Mouse (Mus musculus): Measurements from ENCODE around the gene Fzr1. TPM values are rescaled to one million over a fixed set of nuclear protein-coding genes. Genes with fewer than 3 reads are reported as not detected.

Gene Fzr1
- polyA plus RNA-seq, 1 experiment from 2014 or later = 117 TPM

DNA sequence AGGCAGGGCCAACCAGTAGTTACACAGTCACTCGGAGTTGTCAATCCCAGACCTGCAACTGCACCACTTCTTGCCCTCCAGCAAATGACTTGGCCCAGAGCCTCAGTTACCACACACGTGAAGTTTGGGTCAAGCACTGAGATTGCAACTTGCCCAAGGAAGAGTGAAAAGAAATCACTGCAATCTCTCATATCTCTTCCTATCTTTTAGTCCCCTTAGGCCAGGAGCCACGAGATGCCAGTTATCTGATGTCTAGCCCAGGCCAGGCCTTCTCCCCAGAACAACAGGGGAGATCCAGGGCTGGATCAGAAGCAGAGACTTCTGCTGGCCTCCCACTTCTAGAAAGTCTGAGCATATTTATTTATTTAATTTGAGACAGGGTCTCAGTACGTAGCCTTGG is 22.8 kb downstream of the Fzr1 start:
- no peak overlapping the region for H3K9ac ChIP-seq
- 88% methylated on average over 4 of the region's 4 CpGs for WGBS
- H3K4me1 ChIP-seq = peaks cover 26% of the 10 kb centered on the region
- H3K36me3 ChIP-seq (ENCODE audit: poor library complexity, severe bottlenecking) = 0 out of 2 replicates have a peak, but pooled peaks cover 4% of the 10 kb centered on the region
- ATAC-seq = no peak
- H3K27me3 ChIP-seq = no peaks in the 10 kb centered on the region
- no peak overlapping the region for H3K4me3 ChIP-seq
- no peak overlapping the region for H3K27ac ChIP-seq
- H3K9me3 ChIP-seq (replicated peaks) = no peaks in the 10 kb centered on the region
- H3K4me2 ChIP-seq = no peak overlapping the region

DNA sequence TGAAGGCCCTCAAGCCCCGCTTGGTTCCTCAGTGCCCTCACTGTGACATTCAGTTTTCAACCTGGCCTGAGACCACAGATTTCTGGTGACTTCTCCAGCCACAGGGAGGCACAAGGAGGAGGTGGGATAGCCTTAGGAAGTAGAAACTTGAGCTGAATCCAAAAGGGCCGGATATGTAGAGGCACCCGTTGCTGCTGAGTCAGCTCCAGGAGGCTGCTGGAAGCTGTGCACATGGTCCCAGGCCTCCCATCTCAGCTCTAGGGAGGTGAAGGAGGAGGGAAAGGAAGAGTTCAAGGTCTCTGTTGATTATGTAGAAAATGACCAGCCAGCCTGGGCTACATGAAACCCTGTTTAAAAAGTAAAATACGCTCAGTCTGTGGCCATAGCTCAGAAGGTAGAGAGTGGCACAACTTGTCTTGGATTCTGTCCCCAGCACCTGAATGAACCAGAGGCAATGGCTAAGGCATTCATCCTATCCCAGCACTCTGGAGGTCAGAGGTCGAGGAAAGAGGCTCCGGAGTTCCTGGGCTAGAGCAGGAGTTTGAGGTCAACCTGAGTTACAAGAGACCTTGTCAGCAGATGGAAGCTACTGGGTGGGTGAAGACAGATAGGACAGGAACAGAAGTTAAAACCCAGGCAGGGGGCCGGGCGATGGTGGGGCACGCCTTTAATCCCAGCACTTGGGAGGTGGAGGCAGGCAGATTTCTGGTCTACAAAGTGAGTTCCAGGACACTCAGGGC is 23.4 kb downstream of the Fzr1 start:
- Histone ChIP-seq H3K9ac (0 out of 2 replicates have a peak overlapping the region, but pooled peaks have one; percentile 1), H3K4me3 (no peak overlapping the region), H3K4me2 (no peak overlapping the region), H3K4me1 (peaks cover 26% of the 10 kb centered on the region), H3K27ac (no peak overlapping the region), H3K9me3 (replicated peaks) (no peaks in the 10 kb centered on the region), H3K27me3 (no peaks in the 10 kb centered on the region), H3K36me3 (ENCODE audit: poor library complexity, severe bottlenecking) (no peaks in the 10 kb centered on the region)
- ATAC-seq = no peak
- WGBS = 68% methylated on average over 9 of the region's 9 CpGs

GRCm38 (mm10) chr10:81351678-81352291 is 26.5 kb downstream of the Fzr1 start:
- peaks cover 29% of the 10 kb centered on the region for H3K4me1 ChIP-seq
- H3K9ac ChIP-seq = no peak overlapping the region
- no peaks in the 10 kb centered on the region for H3K9me3 ChIP-seq (replicated peaks)
- H3K4me3 ChIP-seq = no peak overlapping the region
- no peak overlapping the region for H3K27ac ChIP-seq
- no peak overlapping the region for H3K4me2 ChIP-seq
- H3K36me3 ChIP-seq (ENCODE audit: poor library complexity, severe bottlenecking) = peaks cover 10% of the 10 kb centered on the region
- 29% methylated on average over 9 of the region's 9 CpGs for WGBS
- H3K27me3 ChIP-seq = 0 out of 2 replicates have a peak, but pooled peaks cover 14% of the 10 kb centered on the region
- ATAC-seq = no peak

DNA sequence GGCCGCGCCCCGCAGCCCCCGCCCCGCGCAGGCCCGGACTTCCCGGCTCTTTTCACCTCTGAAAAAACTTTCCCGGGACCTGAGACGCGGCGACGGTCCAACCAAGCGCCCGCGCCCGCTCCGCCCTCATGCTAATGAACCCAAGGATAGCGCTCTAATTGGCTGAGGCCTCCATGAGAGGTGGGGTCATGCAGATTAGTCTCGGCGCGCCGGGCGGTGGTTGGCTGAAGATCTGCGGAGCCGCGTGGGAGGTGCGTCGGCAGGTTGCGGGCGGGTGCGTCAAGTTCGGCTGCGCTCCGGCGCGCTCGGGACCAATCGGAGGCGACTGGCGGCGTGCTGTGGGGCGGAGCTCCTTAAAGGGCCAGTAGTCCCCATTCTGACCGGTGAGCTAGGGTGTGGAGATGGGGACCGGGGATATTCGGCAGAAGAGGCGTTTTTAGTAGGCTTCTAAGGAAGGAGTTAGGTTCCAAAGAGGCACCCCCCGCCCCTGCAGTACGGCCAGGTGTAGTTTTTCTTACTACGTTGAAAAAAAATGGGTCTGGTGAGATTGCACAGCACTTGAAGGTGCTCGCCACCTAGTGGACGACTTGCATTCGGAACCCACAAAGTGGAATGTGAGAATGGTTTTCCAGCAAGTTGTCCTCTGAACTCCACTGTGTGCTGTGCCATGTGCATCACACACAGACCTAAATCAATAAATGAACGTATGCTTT is 27.8 kb downstream of the Fzr1 start, which contains the start of gene Hmg20b:
Gene Hmg20b (minus strand): TSS at position 130 of the 713 bp plus-strand sequence.
- peak within 1 kb of the TSS; percentile 77 for H3K4me3 ChIP-seq
- peak; percentile 97 for ATAC-seq
- peak within 1 kb of the TSS; percentile 44 for H3K27ac ChIP-seq
- peak within 1 kb of the TSS; percentile 82 for H3K9ac ChIP-seq
- peaks cover 16% of the 10 kb centered on the region for H3K36me3 ChIP-seq (ENCODE audit: poor library complexity, severe bottlenecking)
- H3K4me2 ChIP-seq = peak within 1 kb of the TSS; percentile 95
- under 1% methylated on average over 54 of the region's 54 CpGs for WGBS
- peaks cover 24% of the 10 kb centered on the region; the same call in 1 of the 2 replicates for H3K27me3 ChIP-seq
- H3K4me1 ChIP-seq = peaks cover 32% of the 10 kb centered on the region
- no peaks in the 10 kb centered on the region for H3K9me3 ChIP-seq (replicated peaks)

GRCm38 (mm10) chr10:81349961-81350350 is 28.4 kb downstream of the Fzr1 start:
- Histone ChIP-seq H3K9me3 (replicated peaks) (no peaks in the 10 kb centered on the region), H3K36me3 (ENCODE audit: poor library complexity, severe bottlenecking) (peaks cover 16% of the 10 kb centered on the region), H3K27ac (peak overlapping the region; percentile 44), H3K9ac (peak overlapping the region; percentile 82), H3K4me1 (peaks cover 32% of the 10 kb centered on the region), H3K4me3 (peak overlapping the region; percentile 77), H3K4me2 (peak overlapping the region; percentile 95), H3K27me3 (peaks cover 30% of the 10 kb centered on the region)
- peak; percentile 5; the same call in 1 of the 2 replicates for ATAC-seq
- 0% methylated on average over 25 of the region's 29 CpGs for WGBS

DNA sequence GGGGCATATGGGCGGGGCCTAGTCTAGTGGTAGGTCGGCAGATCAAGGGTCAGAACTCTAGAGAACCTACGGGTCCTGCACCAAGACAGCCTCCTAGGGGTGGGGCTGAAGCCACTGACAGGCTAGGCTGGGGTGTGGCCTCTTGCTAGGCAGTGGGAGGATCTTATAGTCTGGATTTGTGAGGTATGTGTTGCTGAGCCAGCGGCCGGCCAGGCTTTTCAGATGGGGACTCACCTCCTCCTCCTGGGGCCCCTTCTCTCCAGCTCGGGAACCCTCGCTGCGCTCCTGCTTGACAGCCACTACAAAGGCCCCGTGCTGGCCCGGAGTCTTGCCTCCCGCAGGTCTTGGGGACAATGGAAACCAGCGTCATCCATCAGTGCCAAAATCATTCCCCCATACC is 29.2 kb downstream of the Fzr1 start:
- H3K9ac ChIP-seq = peak overlapping the region; percentile 82

DNA sequence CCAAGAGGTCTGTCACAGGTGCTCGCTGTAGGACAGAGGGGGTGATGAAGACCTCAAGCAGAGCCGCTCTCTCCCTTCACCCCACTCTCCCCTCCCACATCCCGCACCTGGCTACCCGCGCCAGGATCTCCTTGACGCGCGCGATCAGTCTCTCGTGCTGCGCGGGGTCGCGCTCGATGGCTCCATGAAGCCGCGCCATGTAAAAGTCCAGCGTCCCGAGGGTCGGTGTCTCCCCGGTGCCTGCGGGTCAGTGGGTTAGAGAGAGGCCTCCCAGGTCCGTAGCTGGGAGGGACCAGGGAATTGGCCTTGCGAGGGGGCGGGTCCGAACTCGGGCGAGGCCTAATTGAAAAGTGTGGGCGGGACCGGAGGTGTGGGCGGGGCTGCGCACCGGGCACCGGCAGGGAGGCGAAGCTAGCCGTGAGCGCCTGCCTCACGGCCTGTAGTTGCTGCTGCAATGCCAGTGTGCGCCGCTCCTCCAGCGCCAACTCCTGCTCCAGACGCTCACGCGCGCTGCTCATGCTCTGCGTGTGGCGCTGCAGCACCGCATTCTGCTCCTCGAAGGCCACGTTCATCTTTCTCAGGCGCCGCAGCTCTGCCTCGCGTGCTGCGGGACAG is 31.8 kb downstream of the Fzr1 start:
- Histone ChIP-seq H3K27ac (no peak overlapping the region; the same call in 1 of the 2 replicates), H3K9me3 (replicated peaks) (no peaks in the 10 kb centered on the region), H3K27me3 (peaks cover 63% of the 10 kb centered on the region), H3K4me2 (peak overlapping the region; percentile 58), H3K4me1 (peaks cover 39% of the 10 kb centered on the region), H3K36me3 (ENCODE audit: poor library complexity, severe bottlenecking) (peaks cover 16% of the 10 kb centered on the region), H3K4me3 (peak overlapping the region; percentile 24), H3K9ac (peak overlapping the region; percentile 60)
- WGBS = 6% methylated on average over 47 of the region's 55 CpGs
- peak; percentile 9; the same call in 1 of the 2 replicates for ATAC-seq

More for the DNA sequence above, 29.2 kb downstream of the Fzr1 start:
- H3K36me3 ChIP-seq (ENCODE audit: poor library complexity, severe bottlenecking) = peaks cover 16% of the 10 kb centered on the region
- H3K9me3 ChIP-seq (replicated peaks) = no peaks in the 10 kb centered on the region
- no peak overlapping the region for H3K27ac ChIP-seq
- peak overlapping the region; percentile 77 for H3K4me3 ChIP-seq
- peak overlapping the region; percentile 95 for H3K4me2 ChIP-seq
- 4% methylated on average over 12 of the region's 12 CpGs for WGBS
- no peak for ATAC-seq
- peaks cover 32% of the 10 kb centered on the region for H3K4me1 ChIP-seq
- H3K27me3 ChIP-seq = peaks cover 38% of the 10 kb centered on the region

DNA sequence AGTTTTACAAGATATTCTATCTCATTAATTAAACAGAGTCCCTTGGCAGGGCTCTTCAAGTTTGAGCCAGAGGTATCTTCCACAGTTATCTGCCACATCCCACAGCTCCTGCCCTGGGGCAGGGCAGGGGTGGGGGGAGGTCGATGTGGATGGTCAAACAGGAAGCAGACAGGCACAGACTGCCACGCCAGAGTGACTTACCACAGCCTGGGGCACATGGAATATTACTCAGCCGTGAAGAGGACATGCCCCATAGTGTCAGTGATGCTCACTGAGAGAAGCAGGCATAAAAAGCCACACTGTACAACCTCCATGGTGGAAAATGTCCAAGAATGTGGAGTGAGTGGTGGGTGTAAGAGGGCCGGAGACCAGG is 33.2 kb downstream of the Fzr1 start:
- Histone ChIP-seq H3K4me3 (no peak overlapping the region), H3K9ac (no peak overlapping the region), H3K4me1 (peaks cover 36% of the 10 kb centered on the region), H3K36me3 (ENCODE audit: poor library complexity, severe bottlenecking) (peaks cover 16% of the 10 kb centered on the region), H3K9me3 (replicated peaks) (no peaks in the 10 kb centered on the region), H3K27me3 (peaks cover 77% of the 10 kb centered on the region), H3K27ac (no peak overlapping the region), H3K4me2 (no peak overlapping the region)
- ATAC-seq = no peak
- WGBS = 85% methylated on average over 4 of the region's 4 CpGs

GRCm38 (mm10) chr10:81344421-81345161 is 33.7 kb downstream of the Fzr1 start:
- Histone ChIP-seq H3K9me3 (replicated peaks) (no peaks in the 10 kb centered on the region), H3K27ac (no peak overlapping the region), H3K36me3 (ENCODE audit: poor library complexity, severe bottlenecking) (peaks cover 16% of the 10 kb centered on the region), H3K9ac (no peak overlapping the region), H3K4me3 (no peak overlapping the region), H3K4me1 (peaks cover 32% of the 10 kb centered on the region), H3K4me2 (no peak overlapping the region), H3K27me3 (peaks cover 78% of the 10 kb centered on the region)
- no peak for ATAC-seq
- 50% methylated on average over 8 of the region's 8 CpGs for WGBS

- peak within 1 kb of the TSS; percentile 62 for H3K9ac ChIP-seq
- H3K9me3 ChIP-seq (replicated peaks) = no peaks in the 10 kb centered on the region
- WGBS = 5% methylated on average over 50 of the region's 67 CpGs
- H3K27me3 ChIP-seq = peaks cover 79% of the 10 kb centered on the region
- no peak within 1 kb of the TSS for H3K27ac ChIP-seq
- H3K4me3 ChIP-seq = peak within 1 kb of the TSS; percentile 41
- peaks cover 15% of the 10 kb centered on the region for H3K36me3 ChIP-seq (ENCODE audit: poor library complexity, severe bottlenecking)
- H3K4me2 ChIP-seq = peak within 1 kb of the TSS; percentile 70
- no peak for ATAC-seq
- H3K4me1 ChIP-seq = peaks cover 23% of the 10 kb centered on the region
Observed at GRCm38 (mm10) chr10:81342686-81343505, 35.4 kb downstream of the Fzr1 start, which contains the start of gene Gipc3. Gipc3 (minus strand) TSS chr10:81343266.
